Mouse (Mus musculus): ENCODE measurements at regions not wholly inside any gene's neighbourhood (a gene's known extent, or its start where the extent isn't known, plus 50 kb on each side); places are given as distances from the start of the nearest gene placed in this dataset.

- intact Hi-C loops (cut with DNase I) = no loop called here
- no peak for DNase-seq
Measured at GRCm38 (mm10) chr14:73730796-73731195, 69.8 kb downstream of the Gm21750 start.

- intact Hi-C loops (cut with DNase I) = no loop called here
- DNase-seq = peak; percentile 7 to 9
Measured at GRCm38 (mm10) chr14:73732161-73732560, 71.1 kb downstream of the Gm21750 start.

GRCm38 (mm10) chr14:73750790-73751189, 89.8 kb downstream of the Gm21750 start:
- intact Hi-C loops (cut with DNase I) = no loop called here
- peak in 1 of 2 experiments; percentile 7 for DNase-seq

GRCm38 (mm10) chr14:73759986-73760385, 99.0 kb downstream of the Gm21750 start:
- DNase-seq = no peak
- intact Hi-C loops (cut with DNase I) = no loop called here

GRCm38 (mm10) chr14:73772964-73773363, 111.9 kb downstream of the Gm21750 start:
- intact Hi-C loops (cut with DNase I) = no loop called here
- DNase-seq = no peak

- intact Hi-C loops (cut with DNase I) = loop anchor here (2.0 kb wide), 1 partner anchor 829 kb away; no protein-coding TSS in a partner anchor
- no peak for DNase-seq
Measured at GRCm38 (mm10) chr14:73773810-73774209, 112.8 kb downstream of the Gm21750 start.

GRCm38 (mm10) chr14:73776066-73776465, 115.0 kb downstream of the Gm21750 start:
- intact Hi-C loops (cut with DNase I) = loop anchor here (1.0 to 2.0 kb wide), 2 partner anchors 867 to 935 kb away; no protein-coding TSS in a partner anchor
- DNase-seq = peak; percentile 53 to 71

GRCm38 (mm10) chr14:73807169-73807568, 146.1 kb downstream of the Gm21750 start:
- no peak for DNase-seq
- intact Hi-C loops (cut with DNase I) = no loop called here

GRCm38 (mm10) chr14:73838890-73839289, 177.9 kb downstream of the Gm21750 start:
- peak; percentile 5 to 10 for DNase-seq
- intact Hi-C loops (cut with DNase I) = no loop called here

GRCm38 (mm10) chr14:73861782-73862181, 200.8 kb downstream of the Gm21750 start:
- intact Hi-C loops (cut with DNase I) = no loop called here
- no peak for DNase-seq

GRCm38 (mm10) chr14:73874337-73874736, 213.3 kb downstream of the Gm21750 start:
- no peak for DNase-seq
- intact Hi-C loops (cut with DNase I) = no loop called here

GRCm38 (mm10) chr14:73875916-73876315, 214.9 kb downstream of the Gm21750 start:
- intact Hi-C loops (cut with DNase I) = no loop called here
- DNase-seq = no peak

- no peak for DNase-seq
- intact Hi-C loops (cut with DNase I) = no loop called here
Measured at GRCm38 (mm10) chr14:73878267-73878666, 217.2 kb downstream of the Gm21750 start.

GRCm38 (mm10) chr14:73878866-73879419, 217.9 kb downstream of the Gm21750 start:
- intact Hi-C loops (cut with DNase I) = no loop called here
- no peak for DNase-seq

- DNase-seq = no peak
- intact Hi-C loops (cut with DNase I) = no loop called here
Measured at GRCm38 (mm10) chr14:73891451-73891850, 230.4 kb downstream of the Gm21750 start.

- intact Hi-C loops (cut with DNase I) = no loop called here
- DNase-seq = no peak
Measured at GRCm38 (mm10) chr14:73894844-73895243, 233.8 kb downstream of the Gm21750 start.

- intact Hi-C loops (cut with DNase I) = no loop called here
- no peak for DNase-seq
Measured at GRCm38 (mm10) chr14:73895266-73895665, 234.2 kb downstream of the Gm21750 start.

- intact Hi-C loops (cut with DNase I) = no loop called here
- no peak for DNase-seq
Measured at GRCm38 (mm10) chr14:73899078-73899477, 238.1 kb downstream of the Gm21750 start.

GRCm38 (mm10) chr14:73902085-73902713, 241.2 kb downstream of the Gm21750 start:
- no peak for DNase-seq

GRCm38 (mm10) chr14:73913756-73914448, 252.9 kb downstream of the Gm21750 start:
- intact Hi-C loops (cut with DNase I) = no loop called here
- no peak for DNase-seq

More at GRCm38 (mm10) chr14:73902085-73902713, 241.2 kb downstream of the Gm21750 start:
- intact Hi-C loops (cut with DNase I) = no loop called here

GRCm38 (mm10) chr14:73915990-73916389, 255.0 kb downstream of the Gm21750 start:
- no peak for DNase-seq
- intact Hi-C loops (cut with DNase I) = no loop called here

- no peak for DNase-seq
- intact Hi-C loops (cut with DNase I) = no loop called here
Measured at GRCm38 (mm10) chr14:73931095-73931494, 270.1 kb downstream of the Gm21750 start.
